Mouse (Mus musculus) forebrain, embryonic 11.5 days (tissue): ENCODE measurements around the gene Tnk1. TPM values are rescaled to one million over a fixed set of nuclear protein-coding genes. Genes with fewer than 3 reads are reported as not detected.

ENCODE experiments used
- ATAC-seq: fragments of 200-750 bp; cut with Nextera tagmentation; replicated peaks from 2 replicates; pipeline ENCODE4 v1.8.0; 2017; ENCODE audit warnings: moderate TSS enrichment; ENCODE audit not compliant: low FRiP score
- DNase-seq: peaks from one replicate; pipeline ENCODE4 v3.0.0-alpha.2; 2017; ENCODE audit warnings: low spot score
- H3K27ac ChIP-seq: fragments of 300-500 bp; sonication (generic); 2 replicates; pipeline ENCODE4 v1.5.1; 2014; ENCODE audit warnings: low read depth, low read length
- H3K27me3 ChIP-seq: fragments of 300-500 bp; sonication (generic); 2 replicates; pipeline ENCODE4 v1.6.1; 2014; ENCODE audit warnings: mild to moderate bottlenecking, low read length, mixed read lengths; ENCODE audit not compliant: control insufficient read depth, insufficient read depth
- H3K36me3 ChIP-seq: fragments of 300-500 bp; sonication (generic); 2 replicates; pipeline ENCODE4 v1.6.1; 2014; ENCODE audit warnings: mild to moderate bottlenecking, low read length, moderate library complexity, mixed read lengths; ENCODE audit not compliant: control insufficient read depth, insufficient read depth
- H3K4me1 ChIP-seq: fragments of 300-500 bp; sonication (generic); replicated peaks from 2 replicates; pipeline ENCODE4 v1.6.1; 2014; ENCODE audit warnings: low read length, mixed read lengths; ENCODE audit not compliant: control insufficient read depth, insufficient read depth
- H3K4me2 ChIP-seq: fragments of 300-500 bp; sonication (generic); 2 replicates; pipeline ENCODE4 v1.6.1; 2014; ENCODE audit warnings: low read depth, mild to moderate bottlenecking, low read length, moderate library complexity, mixed read lengths; ENCODE audit not compliant: severe bottlenecking
- H3K4me3 ChIP-seq: fragments of 300-500 bp; sonication (generic); 2 replicates; pipeline ENCODE4 v1.5.1; 2014; ENCODE audit warnings: low read depth, low read length
- H3K9ac ChIP-seq: fragments of 300-500 bp; sonication (generic); 2 replicates; pipeline ENCODE4 v1.6.1; 2014; ENCODE audit warnings: low read length
- H3K9me3 ChIP-seq: fragments of 300-500 bp; sonication (generic); 2 replicates; pipeline ENCODE4 v1.6.1; 2016; ENCODE audit warnings: low read length, mixed read lengths; ENCODE audit not compliant: control insufficient read depth
- WGBS: fragments of 180-500 bp; shearing (Covaris S2); extraction: QIAGEN DNeasy Blood & Tissue Kit; methylation state at CpG from one replicate; pipeline ENCODE4 v1.1.7; 2014; 5-methylcytosine and 5-hydroxymethylcytosine counted together
- polyA plus RNA-seq: library from polyadenylated mRNA; unstranded; fragments of >200 nt; fragmentation: Nextera tagmentation; extraction: Ambion mirVana; gene quantifications from 2 replicates; pipeline ENCODE4 v1.2.1, GENCODE M21; 2014

The Tnk1 gene
- polyA plus RNA-seq, 1 experiment from 2014 or later: 0.73 TPM

GRCm38 (mm10) chr11:69894671-69895070 is 36.1 kb upstream of the Tnk1 start:
- no peaks in the 10 kb centered on the region for H3K27me3 ChIP-seq
- H3K9ac ChIP-seq: no peak overlapping the region
- 86% methylated on average over 5 of the region's 5 CpGs for WGBS
- no peak overlapping the region for H3K27ac ChIP-seq
- no peaks in the 10 kb centered on the region; the same call in 1 of the 2 replicates for H3K4me1 ChIP-seq
- H3K36me3 ChIP-seq: no peaks in the 10 kb centered on the region
- no peak overlapping the region for H3K4me3 ChIP-seq
- DNase-seq (no peak), ATAC-seq (no peak)
- H3K9me3 ChIP-seq: no peaks in the 10 kb centered on the region
- H3K4me2 ChIP-seq: no peak overlapping the region

- H3K36me3 ChIP-seq: no peaks in the 10 kb centered on the region
- H3K4me3 ChIP-seq: no peak overlapping the region
- no peaks in the 10 kb centered on the region for H3K9me3 ChIP-seq
- no peak overlapping the region for H3K4me2 ChIP-seq
- no peak overlapping the region for H3K9ac ChIP-seq
- DNase-seq (no peak), ATAC-seq (no peak)
- H3K27me3 ChIP-seq: no peaks in the 10 kb centered on the region
- H3K27ac ChIP-seq: no peak overlapping the region
- no peaks in the 10 kb centered on the region for H3K4me1 ChIP-seq
- WGBS: 84% methylated on average over 4 of the region's 4 CpGs
Measured at GRCm38 (mm10) chr11:69891482-69891881, 33.0 kb upstream of the Tnk1 start.

GRCm38 (mm10) chr11:69886907-69887635 is 28.5 kb upstream of the Tnk1 start:
- peaks cover 3% of the 10 kb centered on the region; the same call in 1 of the 2 replicates for H3K27me3 ChIP-seq
- H3K27ac ChIP-seq: 0 out of 2 replicates have a peak overlapping the region, but pooled peaks have one; percentile 12
- H3K9ac ChIP-seq: no peak overlapping the region
- ATAC-seq (no peak), DNase-seq (no peak)
- no peak overlapping the region for H3K4me3 ChIP-seq
- no peaks in the 10 kb centered on the region for H3K36me3 ChIP-seq
- no peak overlapping the region for H3K4me2 ChIP-seq
- no peaks in the 10 kb centered on the region for H3K4me1 ChIP-seq
- 70% methylated on average over 8 of the region's 8 CpGs for WGBS
- H3K9me3 ChIP-seq: no peaks in the 10 kb centered on the region

DNA sequence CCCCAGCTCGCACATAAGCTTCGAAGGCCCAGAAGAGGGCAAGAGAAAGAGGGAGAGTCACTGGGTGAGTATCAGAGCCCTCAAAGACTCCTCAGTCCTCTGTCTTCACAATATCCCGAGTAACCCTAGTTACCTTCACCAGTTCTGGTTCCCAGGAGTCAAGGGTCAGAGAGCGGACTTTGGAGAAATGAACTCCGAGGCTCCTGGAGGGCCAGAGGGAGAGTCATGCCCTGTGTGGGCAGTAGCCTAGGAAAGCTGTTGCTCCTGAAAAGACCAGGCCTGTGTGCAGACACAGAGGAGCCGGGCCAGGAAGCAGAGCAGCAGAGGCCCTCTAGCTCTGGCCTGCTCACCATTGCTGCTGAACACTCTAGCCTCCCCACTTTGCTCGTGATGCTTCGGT is 26.1 kb upstream of the Tnk1 start:
- no peaks in the 10 kb centered on the region for H3K9me3 ChIP-seq
- H3K9ac ChIP-seq: no peak overlapping the region
- H3K4me2 ChIP-seq: no peak overlapping the region
- peaks cover 5% of the 10 kb centered on the region; the same call in 1 of the 2 replicates for H3K27me3 ChIP-seq
- H3K27ac ChIP-seq: no peak overlapping the region
- DNase-seq (no peak), ATAC-seq (no peak)
- WGBS: 76% methylated on average over 8 of the region's 8 CpGs
- H3K4me3 ChIP-seq: no peak overlapping the region
- H3K4me1 ChIP-seq: peaks cover 4% of the 10 kb centered on the region; the same call in 1 of the 2 replicates
- H3K36me3 ChIP-seq: no peaks in the 10 kb centered on the region

DNA sequence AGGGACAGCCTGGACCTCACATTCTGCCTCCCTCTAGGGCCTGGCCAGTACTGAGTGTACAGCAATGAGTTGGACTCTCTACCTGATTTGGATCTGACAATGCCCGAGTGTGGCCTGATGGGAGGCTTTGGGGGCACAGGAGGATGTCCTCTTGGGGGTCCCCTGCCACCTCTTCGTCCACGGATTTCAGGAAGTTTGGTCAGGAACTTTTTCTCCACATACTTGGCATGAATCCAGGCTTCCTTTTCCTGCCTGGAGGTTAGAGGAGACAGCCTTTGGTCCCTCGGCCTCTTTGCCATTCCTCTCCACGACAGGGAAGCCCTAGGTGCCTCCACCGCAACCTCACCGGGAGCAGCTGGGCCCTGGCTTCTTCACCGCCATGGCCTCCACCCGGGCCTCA is 25.7 kb upstream of the Tnk1 start:
- H3K9ac ChIP-seq: no peak overlapping the region
- WGBS: 82% methylated on average over 9 of the region's 9 CpGs
- no peak overlapping the region for H3K27ac ChIP-seq

DNA sequence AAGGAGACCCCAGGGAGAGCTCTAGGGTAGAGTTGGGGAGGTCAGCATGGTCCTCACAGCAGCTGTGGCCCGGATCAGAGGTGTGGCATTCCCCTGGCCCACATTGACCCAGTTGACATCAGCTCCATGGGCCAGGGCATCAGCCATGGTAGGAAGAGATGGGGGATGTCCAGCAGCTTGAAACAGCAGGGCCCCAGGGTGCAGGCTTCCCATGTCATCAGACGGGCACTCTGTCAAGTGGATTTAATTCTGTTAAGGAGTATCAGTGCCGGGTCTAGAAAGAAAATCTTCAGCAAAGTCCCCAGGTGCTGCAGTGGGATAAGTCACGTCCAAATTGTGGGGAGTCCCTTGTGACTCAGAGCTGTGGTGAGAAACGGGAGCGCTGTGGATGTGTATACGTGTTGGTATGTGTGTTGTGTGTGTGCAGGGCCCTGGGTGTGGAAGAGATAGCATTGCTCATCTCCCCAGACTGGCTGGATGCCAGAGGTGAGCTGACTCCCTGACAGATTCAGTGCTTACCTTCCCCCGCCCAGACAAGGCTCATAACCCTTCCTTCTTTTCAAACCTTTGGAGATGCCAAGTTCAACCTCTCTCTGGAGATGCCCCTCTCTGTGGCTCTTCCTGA is 25.1 kb upstream of the Tnk1 start:
- Histone ChIP-seq H3K4me3 (no peak overlapping the region), H3K9me3 (no peaks in the 10 kb centered on the region), H3K9ac (no peak overlapping the region), H3K36me3 (no peaks in the 10 kb centered on the region), H3K27me3 (peaks cover 5% of the 10 kb centered on the region; the same call in 1 of the 2 replicates), H3K27ac (no peak overlapping the region), H3K4me1 (peaks cover 4% of the 10 kb centered on the region; the same call in 1 of the 2 replicates), H3K4me2 (no peak overlapping the region)
- DNase-seq: no peak
- ATAC-seq: no peak
- 89% methylated on average over 8 of the region's 8 CpGs for WGBS

More for the DNA sequence above, 25.7 kb upstream of the Tnk1 start:
- Histone ChIP-seq H3K4me3 (no peak overlapping the region), H3K4me1 (peaks cover 4% of the 10 kb centered on the region; the same call in 1 of the 2 replicates), H3K36me3 (no peaks in the 10 kb centered on the region), H3K4me2 (no peak overlapping the region), H3K27me3 (peaks cover 5% of the 10 kb centered on the region; the same call in 1 of the 2 replicates), H3K9me3 (no peaks in the 10 kb centered on the region)
- no peak for DNase-seq
- ATAC-seq: no peak

- H3K4me1 ChIP-seq: peaks cover 4% of the 10 kb centered on the region; the same call in 1 of the 2 replicates
- no peaks in the 10 kb centered on the region for H3K36me3 ChIP-seq
- no peak overlapping the region for H3K27ac ChIP-seq
- DNase-seq (no peak), ATAC-seq (no peak)
- no peak overlapping the region for H3K4me3 ChIP-seq
- no peak overlapping the region for H3K4me2 ChIP-seq
- H3K27me3 ChIP-seq: peaks cover 5% of the 10 kb centered on the region; the same call in 1 of the 2 replicates
- no peaks in the 10 kb centered on the region for H3K9me3 ChIP-seq
- WGBS: 61% methylated on average over 4 of the region's 4 CpGs
- no peak overlapping the region for H3K9ac ChIP-seq
Measured at GRCm38 (mm10) chr11:69883066-69883465, 24.5 kb upstream of the Tnk1 start.

DNA sequence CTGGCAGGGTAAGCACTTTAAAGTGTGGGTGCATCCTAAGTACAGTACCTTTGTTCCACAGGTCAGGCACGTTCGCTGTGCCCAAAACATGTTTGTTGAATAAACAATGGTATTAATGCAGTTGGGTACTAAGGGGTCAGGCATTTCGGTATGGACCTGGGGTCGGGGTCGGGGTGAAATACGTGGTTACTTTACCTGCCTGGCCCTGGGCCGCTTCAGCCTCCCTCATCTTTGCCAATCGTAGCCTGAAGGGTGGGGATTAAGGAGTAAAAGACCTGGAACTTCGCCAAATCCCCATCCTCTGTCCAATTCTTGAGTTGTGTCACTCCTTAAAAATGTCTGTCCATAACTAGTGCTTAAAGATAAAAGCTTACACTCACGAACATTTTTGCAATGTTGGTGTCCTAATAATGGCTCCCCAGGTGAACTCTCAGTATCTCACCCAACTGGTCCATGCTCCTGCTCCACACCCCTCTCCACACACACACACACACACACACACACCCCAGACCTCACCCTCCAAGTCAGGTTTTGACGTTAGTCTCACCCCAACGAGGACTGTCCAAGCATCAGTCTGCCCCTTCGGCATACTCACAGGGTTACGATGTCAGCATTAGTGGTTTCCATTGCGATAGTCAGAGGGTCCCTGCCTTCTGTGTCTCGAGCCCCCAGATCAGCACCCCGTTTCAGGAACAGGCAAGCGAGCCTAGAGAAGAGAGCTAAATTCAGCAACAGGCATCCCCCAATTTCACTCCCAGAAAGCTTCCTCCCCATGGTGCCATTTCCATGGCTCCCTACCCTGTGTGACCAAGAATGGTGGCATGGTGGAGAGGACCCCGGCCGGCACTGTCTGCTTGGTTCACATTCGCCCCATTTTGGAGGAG is 23.5 kb upstream of the Tnk1 start:
- no peaks in the 10 kb centered on the region for H3K9me3 ChIP-seq
- peak overlapping the region; percentile 67; the same call in 1 of the 2 replicates for H3K4me2 ChIP-seq
- DNase-seq (no peak), ATAC-seq (no peak)
- no peak overlapping the region for H3K27ac ChIP-seq
- peaks cover 5% of the 10 kb centered on the region; the same call in 1 of the 2 replicates for H3K27me3 ChIP-seq
- H3K9ac ChIP-seq: 0 out of 2 replicates have a peak overlapping the region, but pooled peaks have one; percentile 30
- peak overlapping the region; percentile 39 for H3K4me3 ChIP-seq
- no peaks in the 10 kb centered on the region for H3K36me3 ChIP-seq
- WGBS: 59% methylated on average over 21 of the region's 21 CpGs
- peaks cover 6% of the 10 kb centered on the region; the same call in 1 of the 2 replicates for H3K4me1 ChIP-seq
